Mouse (Mus musculus) embryonic fibroblast, embryonic 13.5 days (primary cell): ENCODE measurements around the gene Gins2. TPM values are rescaled to one million over a fixed set of nuclear protein-coding genes. Genes with fewer than 3 reads are reported as not detected.
A peak's percentile ranks its signal among the peaks of the same experiment; 100 is the strongest.

Source experiments
- H3K27ac ChIP-seq: 2 replicates; pipeline ENCODE4 v1.5.1; 2012; ENCODE audit warnings: low read length, control low read depth, inconsistent platforms; ENCODE audit not compliant: insufficient read depth
- H3K4me1 ChIP-seq: 2 replicates; pipeline ENCODE4 v1.6.1; 2011; ENCODE audit warnings: low read length; ENCODE audit not compliant: control insufficient read depth, insufficient read depth
- H3K4me3 ChIP-seq: 2 replicates; pipeline ENCODE4 v1.5.1; 2011; ENCODE audit warnings: mild to moderate bottlenecking, control low read depth, low read length; ENCODE audit not compliant: insufficient read depth
- CTCF ChIP-seq: IDR thresholded peaks from 2 replicates; pipeline ENCODE4 v1.5.1; 2011; ENCODE audit warnings: mild to moderate bottlenecking, control low read depth, low read length, moderate library complexity, borderline replicate concordance; ENCODE audit not compliant: insufficient read depth
- POLR2A ChIP-seq: IDR thresholded peaks from 2 replicates; pipeline ENCODE4 v1.6.1; 2011; ENCODE audit warnings: low read depth, mild to moderate bottlenecking, control low read depth, low read length, moderate library complexity
- polyA plus RNA-seq: library from polyadenylated mRNA; stranded (reverse); fragments of >200 nt; gene quantifications from 2 replicates; pipeline ENCODE4 v1.2.4, GENCODE M21; 2011; ENCODE audit warnings: low read depth; ENCODE audit not compliant: missing spikeins, insufficient read length

The Gins2 gene
- polyA plus RNA-seq, 1 experiment: 31.3 TPM

- no peak overlapping the region for H3K27ac ChIP-seq
- 0 out of 2 replicates have a peak, but pooled peaks cover 3% of the 10 kb centered on the region for H3K4me1 ChIP-seq
- no peak overlapping the region for H3K4me3 ChIP-seq
- TF ChIP-seq CTCF: no peak
- TF ChIP-seq POLR2A: no peak
Observed at GRCm38 (mm10) chr8:120623608-120624007, 34.5 kb upstream of the Gins2 start.

GRCm38 (mm10) chr8:120622161-120622560, 33.1 kb upstream of the Gins2 start:
- Histone ChIP-seq H3K4me3 (no peak overlapping the region), H3K4me1 (0 out of 2 replicates have a peak, but pooled peaks cover 3% of the 10 kb centered on the region), H3K27ac (no peak overlapping the region)
- no peak for TF ChIP-seq CTCF
- no peak for TF ChIP-seq POLR2A

- no peak overlapping the region for H3K4me3 ChIP-seq
- H3K27ac ChIP-seq: no peak overlapping the region
- TF ChIP-seq CTCF (no peak), POLR2A (no peak)
- H3K4me1 ChIP-seq: 0 out of 2 replicates have a peak, but pooled peaks cover 3% of the 10 kb centered on the region
Observed at GRCm38 (mm10) chr8:120620441-120620840, 31.3 kb upstream of the Gins2 start.

GRCm38 (mm10) chr8:120619235-120620180, 30.4 kb upstream of the Gins2 start:
- H3K4me1 ChIP-seq: 0 out of 2 replicates have a peak, but pooled peaks cover 3% of the 10 kb centered on the region
- no peak for TF ChIP-seq CTCF
- TF ChIP-seq POLR2A: no peak
- no peak overlapping the region for H3K27ac ChIP-seq
- H3K4me3 ChIP-seq: no peak overlapping the region

GRCm38 (mm10) chr8:120618110-120618509, 29.0 kb upstream of the Gins2 start:
- Histone ChIP-seq H3K4me1 (0 out of 2 replicates have a peak, but pooled peaks cover 3% of the 10 kb centered on the region), H3K4me3 (no peak overlapping the region), H3K27ac (no peak overlapping the region)
- no peak for TF ChIP-seq POLR2A
- 0 out of 2 replicates have a peak, but pooled peaks have one; percentile 18 for TF ChIP-seq CTCF

- Histone ChIP-seq H3K27ac (no peak overlapping the region), H3K4me1 (0 out of 2 replicates have a peak, but pooled peaks cover 3% of the 10 kb centered on the region), H3K4me3 (no peak overlapping the region)
- TF ChIP-seq CTCF (no peak), POLR2A (no peak)
Observed at GRCm38 (mm10) chr8:120616663-120617626, 27.8 kb upstream of the Gins2 start.

GRCm38 (mm10) chr8:120614491-120614890, 25.4 kb upstream of the Gins2 start:
- H3K27ac ChIP-seq: no peak overlapping the region
- TF ChIP-seq POLR2A: no peak
- H3K4me3 ChIP-seq: no peak overlapping the region
- H3K4me1 ChIP-seq: no peaks in the 10 kb centered on the region

- no peak overlapping the region for H3K4me3 ChIP-seq
- TF ChIP-seq CTCF (no peak), POLR2A (no peak)
- H3K27ac ChIP-seq: no peak overlapping the region
- no peaks in the 10 kb centered on the region for H3K4me1 ChIP-seq
Observed at GRCm38 (mm10) chr8:120610824-120611223, 21.7 kb upstream of the Gins2 start.

GRCm38 (mm10) chr8:120607885-120608284, 18.8 kb upstream of the Gins2 start:
- Histone ChIP-seq H3K27ac (no peak overlapping the region), H3K4me3 (no peak overlapping the region), H3K4me1 (no peaks in the 10 kb centered on the region)
- TF ChIP-seq POLR2A (no peak), CTCF (peak; percentile 42; the same call in 1 of the 2 replicates)
